Mouse (Mus musculus): ENCODE data around the gene Maco1. TPM values are rescaled to one million over a fixed set of nuclear protein-coding genes. Genes with fewer than 3 reads are reported as not detected.

Gene Maco1
- polyA plus RNA-seq, 1 experiment from 2014 or later: 34.4 TPM

DNA sequence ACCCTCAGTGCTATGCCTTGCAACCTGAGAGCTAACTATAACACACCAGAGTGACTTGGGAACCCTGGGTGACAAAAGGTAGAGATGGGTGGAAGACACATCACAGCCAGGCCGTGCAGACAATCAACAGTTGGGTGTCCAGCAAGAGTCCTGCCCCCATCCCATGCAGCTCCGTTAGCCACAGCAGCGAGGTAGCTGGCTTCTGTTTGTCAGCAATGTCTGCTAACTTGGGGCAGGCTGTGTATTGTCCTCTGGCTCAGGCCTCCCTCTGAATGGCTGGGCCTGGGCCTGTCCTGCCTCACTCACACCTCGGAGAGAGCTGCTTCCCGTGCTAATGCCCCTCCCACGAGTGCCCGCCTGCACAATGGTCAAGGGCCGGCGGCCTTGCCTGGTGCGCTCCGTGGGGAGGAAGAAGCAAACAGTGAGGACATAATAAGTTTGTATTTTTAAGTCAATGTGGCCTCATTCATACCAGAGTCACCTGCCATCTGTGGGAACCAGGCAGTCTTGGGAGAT is 100.2 kb downstream of the Maco1 start:
- ATAC-seq (ENCODE audit: insufficient read depth): peak; percentile 42; the same call in 1 of the 2 replicates
- Histone ChIP-seq H3K4me1 (ENCODE audit: insufficient read depth) (peaks cover 15% of the 10 kb centered on the region), H3K9me3 (ENCODE audit: low read depth, low read length) (no peaks in the 10 kb centered on the region), H3K27ac (ENCODE audit: low read depth) (no peak overlapping the region; the same call in 1 of the 2 replicates), H3K4me3 (ENCODE audit: low read depth, low read length) (no peak overlapping the region), H3K36me3 (ENCODE audit: insufficient read depth) (peaks cover 47% of the 10 kb centered on the region), H3K4me2 (no peak overlapping the region), H3K27me3 (ENCODE audit: insufficient read depth, low read length) (no peaks in the 10 kb centered on the region), H3K9ac (no peak overlapping the region)
- DNase-seq: peak; percentile 51
- 40% methylated on average over 11 of the region's 11 CpGs for WGBS
- TF ChIP-seq CTCF (IDR thresholded peaks at IDR 0.05; ENCODE audit: low read depth): no peak

Other genes with a start within 250 kb of the Maco1 start
- 3.3 and 4.3 TPM in 2 replicates for gene Man1c1, start 149.1 kb downstream of the Maco1 start, polyA plus RNA-seq (2014; fragmentation: Nextera tagmentation; extraction: Ambion mirVana)
- gene Ldlrap1, start 85.3 kb downstream of the Maco1 start, polyA plus RNA-seq (2014; fragmentation: Nextera tagmentation; extraction: Ambion mirVana): 21.2 and 22.2 TPM in 2 replicates
- 1.6 and 1.7 TPM in 2 replicates for gene Rhd, start 11.2 kb upstream of the Maco1 start, polyA plus RNA-seq (2014; fragmentation: Nextera tagmentation; extraction: Ambion mirVana)
- gene Tmem50a, start 61.7 kb upstream of the Maco1 start, polyA plus RNA-seq (2014; fragmentation: Nextera tagmentation; extraction: Ambion mirVana): 151 and 155 TPM in 2 replicates
- 341 and 344 TPM in 2 replicates for gene Rsrp1, start 70.2 kb upstream of the Maco1 start, polyA plus RNA-seq (2014; fragmentation: Nextera tagmentation; extraction: Ambion mirVana)
- 59.6 and 63.2 TPM in 2 replicates for gene Syf2, start 77.6 kb upstream of the Maco1 start, polyA plus RNA-seq (2014; fragmentation: Nextera tagmentation; extraction: Ambion mirVana)

All from lung, embryonic 14.5 days (tissue).